Mouse (Mus musculus) heart, adult 2 months (tissue): ENCODE measurements around the gene L3mbtl1.

Experiments
- CTCF ChIP-seq: fragments of 200-600 bp; IDR thresholded peaks from 2 replicates; pipeline ENCODE4 v1.8.1; 2022; ENCODE audit warnings: antibody characterized with exemption, mild to moderate bottlenecking, moderate library complexity
- EP300 ChIP-seq: fragments of 200-500 bp; IDR thresholded peaks from 2 replicates; pipeline ENCODE4 v1.6.1; 2011; ENCODE audit warnings: low read depth, low read length, control low read depth; ENCODE audit not compliant: insufficient read depth

DNA sequence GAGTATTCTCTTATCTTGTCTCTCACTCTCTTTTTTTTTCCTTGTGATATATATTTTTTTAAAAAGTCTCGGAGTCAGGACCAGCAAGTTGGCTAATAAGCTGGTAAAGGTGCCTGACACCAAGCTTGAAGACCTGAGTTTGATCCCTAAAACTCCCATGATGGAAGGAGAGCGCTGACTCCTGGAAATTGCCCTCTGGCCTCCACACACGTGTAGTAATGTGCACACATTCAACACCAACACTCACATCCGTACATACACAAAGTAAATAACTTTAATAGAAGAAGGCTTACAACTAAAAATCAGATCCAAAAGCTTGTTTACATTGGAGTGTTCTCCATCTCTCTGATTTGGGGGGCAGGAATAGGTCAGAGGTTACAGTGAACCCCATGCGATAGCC lies 29.9 kb downstream of the L3mbtl1 start:
- TF ChIP-seq EP300 (no peak), CTCF (no peak)
